Mouse (Mus musculus) heart, adult 10 weeks (tissue): ENCODE results near the gene 1700066M21Rik. TPM values are rescaled to one million over a fixed set of nuclear protein-coding genes. Genes with fewer than 3 reads are reported as not detected.

ENCODE experiments used
- polyA plus RNA-seq: library from polyadenylated mRNA; stranded (reverse); fragments of 350-450 nt; fragmentation: Illumina TruSeq; extraction: RNeasy Lipid Tissue Mini Kit (QIAGEN cat#74804); gene quantifications from one replicate; pipeline ENCODE4 v1.2.3, GENCODE M21; 2014; ENCODE audit warnings: low read depth, low replicate concordance

1700066M21Rik gene
- 3.3 TPM for polyA plus RNA-seq

DNA sequence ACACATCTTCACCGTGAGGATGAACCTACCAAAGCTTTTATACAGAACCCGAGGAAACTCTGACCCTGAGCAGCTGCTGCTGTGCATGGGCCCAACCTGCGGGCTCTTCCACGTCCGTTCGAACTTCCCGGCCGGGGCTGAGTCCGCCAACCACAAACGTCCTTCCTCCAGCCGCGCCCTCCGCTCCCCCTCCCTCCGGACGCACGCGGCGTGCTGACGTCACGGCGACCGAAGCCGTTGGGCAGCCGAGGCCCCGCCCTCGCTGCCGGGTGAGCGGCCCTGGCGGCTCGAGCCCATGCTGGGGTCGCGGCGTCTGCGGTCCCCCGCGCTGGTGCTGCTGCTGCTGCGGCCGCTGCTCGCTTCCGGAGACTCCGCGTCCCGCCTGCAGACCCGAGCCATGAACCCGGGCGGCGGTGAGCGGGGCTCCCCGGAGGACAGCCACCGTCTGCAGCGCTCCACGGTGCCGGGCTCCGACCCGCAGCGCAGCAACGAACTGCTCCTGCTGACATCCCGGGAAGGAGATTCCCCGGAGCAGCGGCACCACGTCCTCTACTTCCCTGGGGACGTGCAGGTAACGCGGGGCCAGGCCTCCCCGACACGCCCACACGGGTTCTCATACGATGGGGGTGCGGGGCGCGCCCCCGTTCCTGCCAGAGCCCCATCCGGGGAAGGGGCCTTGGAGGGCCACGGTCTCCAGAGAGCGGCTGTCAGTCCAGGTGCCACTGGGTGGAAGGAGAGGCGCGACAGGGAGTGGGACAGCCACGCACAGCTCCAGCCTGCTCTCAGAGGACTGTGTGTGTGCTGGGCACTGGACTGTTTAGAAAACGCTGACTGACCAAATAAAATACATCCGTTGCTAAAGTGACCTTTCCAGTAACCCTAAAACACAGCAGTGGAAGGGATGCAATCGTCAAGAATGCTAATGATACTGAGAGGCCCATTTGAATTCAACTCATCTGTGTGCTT lies at the start of gene 1700066M21Rik:
1700066M21Rik (plus strand) TSS at position 245 of the 966 bp plus-strand sequence.

DNA sequence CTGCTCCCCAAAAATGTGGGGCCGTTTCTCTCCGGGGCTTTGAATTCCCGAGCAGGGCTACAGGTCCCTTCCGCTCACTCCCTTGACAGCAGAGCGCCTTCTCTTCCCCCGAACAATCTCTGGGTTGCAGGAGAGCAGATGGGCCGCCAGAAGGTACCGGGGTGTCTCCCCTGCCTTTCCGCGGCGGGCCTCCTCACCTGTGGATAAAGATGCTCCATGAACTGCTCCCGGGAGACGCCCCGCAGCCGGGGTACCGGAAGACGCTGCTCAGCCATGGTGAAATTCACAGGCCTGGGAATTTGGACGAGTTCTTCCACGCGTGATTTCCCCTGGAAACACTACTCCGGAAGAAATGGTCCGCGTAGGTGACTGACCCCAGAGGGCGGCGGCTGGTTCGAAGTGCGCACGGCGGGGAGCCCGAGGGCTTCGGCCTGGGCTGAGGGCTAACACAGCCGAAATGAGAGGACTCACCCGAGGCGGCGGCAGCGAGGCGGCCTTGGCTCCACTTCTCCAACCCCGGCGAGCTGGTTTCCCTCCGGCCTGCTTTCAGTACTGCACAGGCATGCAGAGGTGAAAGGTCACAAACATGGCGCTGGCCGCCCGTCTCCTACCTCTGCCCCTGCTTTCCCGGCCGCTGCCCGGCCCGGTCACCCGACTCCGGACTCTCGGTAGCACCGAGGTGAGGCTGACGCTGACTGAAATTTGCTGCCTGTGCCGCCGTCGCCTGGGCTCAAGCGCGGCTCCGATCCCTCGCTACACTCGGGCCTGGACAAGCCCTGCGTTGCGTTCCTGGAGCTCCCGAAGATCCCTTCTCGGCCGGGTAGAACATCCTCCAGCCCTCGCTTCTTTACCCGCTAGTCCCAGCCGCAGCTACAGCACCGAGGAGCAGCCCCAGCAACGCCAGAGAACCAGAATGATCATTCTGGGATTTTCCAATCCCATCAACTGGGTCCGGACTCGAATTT lies 29.0 kb downstream of the 1700066M21Rik start, which contains the start of the genes Maip1 and Tyw5:
Maip1 (plus strand) TSS at position 142 of the 965 bp plus-strand sequence.
Tyw5 (minus strand) TSS at position 915 of the 965 bp plus-strand sequence.

Other genes with a start within 250 kb of the 1700066M21Rik start
- gene Maip1, start 28.7 kb downstream of the 1700066M21Rik start, polyA plus RNA-seq, result 14.8 TPM
- gene Tyw5, start 29.5 kb downstream of the 1700066M21Rik start, polyA plus RNA-seq, result 12.8 TPM